Mouse (Mus musculus) brain, embryonic 14.5 days (tissue): ENCODE measurements around the gene G430095P16Rik. TPM values are rescaled to one million over a fixed set of nuclear protein-coding genes. Genes with fewer than 3 reads are reported as not detected.
A peak's percentile ranks its signal among the peaks of the same experiment; 100 is the strongest.

Experiments
- DNase-seq: peaks from one replicate; pipeline ENCODE4 v3.0.0-alpha.2; 2011; ENCODE audit warnings: low read depth
- CTCF ChIP-seq: fragments of 200-500 bp; IDR thresholded peaks from 2 replicates; pipeline ENCODE4 v1.5.1; 2012; ENCODE audit warnings: inconsistent platforms, mild to moderate bottlenecking, moderate library complexity, borderline replicate concordance; ENCODE audit not compliant: insufficient read depth, insufficient read length; ENCODE audit errors: extremely low read depth
- POLR2A ChIP-seq: fragments of 200-500 bp; IDR thresholded peaks from 2 replicates; pipeline ENCODE4 v1.6.1; 2012; ENCODE audit warnings: mild to moderate bottlenecking, inconsistent platforms, borderline replicate concordance; ENCODE audit not compliant: poor library complexity, insufficient read depth, insufficient read length, severe bottlenecking; ENCODE audit errors: extremely low read depth
- polyA plus RNA-seq: library from polyadenylated mRNA; depleted of rRNA; stranded (reverse); fragments of >200 nt; gene quantifications from 2 replicates; pipeline ENCODE4 v1.2.3, GENCODE M21; 2012

G430095P16Rik gene
- polyA plus RNA-seq, 1 experiment, result 0.92 TPM

DNA sequence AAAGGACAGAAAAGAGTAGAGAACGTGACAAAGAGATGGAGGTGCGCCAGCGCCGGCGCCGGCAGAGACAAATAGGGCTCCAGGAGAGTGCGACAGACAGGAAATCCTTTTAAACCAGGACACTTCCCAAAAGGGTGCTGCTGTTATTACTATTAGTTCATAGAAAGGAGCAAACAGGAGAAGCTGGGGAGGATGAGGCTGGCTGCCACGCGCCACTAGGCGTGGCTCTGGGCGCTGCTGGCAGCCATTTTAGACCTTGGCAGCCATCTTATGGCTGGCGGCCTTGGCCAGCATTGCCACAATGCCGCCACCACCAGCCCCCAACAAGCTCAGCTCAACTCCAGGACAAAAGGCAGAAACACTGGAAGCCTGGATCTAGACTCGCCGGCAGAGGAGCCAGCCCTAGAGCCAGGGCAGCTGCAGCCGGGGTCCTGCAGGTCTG is 7.1 kb downstream of the G430095P16Rik start:
- peak; percentile 79 for DNase-seq

GRCm38 (mm10) chr8:84730541-84731370 is 7.9 kb downstream of the G430095P16Rik start:
- peak; percentile 79 for DNase-seq
- TF ChIP-seq CTCF (no peak), POLR2A (no peak)

More for the DNA sequence above, 7.1 kb downstream of the G430095P16Rik start:
- no peak for TF ChIP-seq CTCF
- no peak for TF ChIP-seq POLR2A

GRCm38 (mm10) chr8:84731371-84732177 is 8.8 kb downstream of the G430095P16Rik start:
- DNase-seq, result peak; percentile 66
- TF ChIP-seq POLR2A (no peak), CTCF (no peak)

- no peak for DNase-seq
- TF ChIP-seq CTCF, result no peak
- TF ChIP-seq POLR2A, result no peak
Measured at GRCm38 (mm10) chr8:84732545-84732944, 9.7 kb downstream of the G430095P16Rik start.

- DNase-seq, result no peak
- no peak for TF ChIP-seq POLR2A
Measured at GRCm38 (mm10) chr8:84732996-84733395, 10.2 kb downstream of the G430095P16Rik start.

- DNase-seq, result no peak
- no peak for TF ChIP-seq POLR2A
- TF ChIP-seq CTCF, result no peak
Measured at GRCm38 (mm10) chr8:84733959-84734358, 11.2 kb downstream of the G430095P16Rik start.

GRCm38 (mm10) chr8:84734680-84735079 is 11.9 kb downstream of the G430095P16Rik start:
- no peak for DNase-seq
- no peak for TF ChIP-seq POLR2A

GRCm38 (mm10) chr8:84735597-84735996 is 12.8 kb downstream of the G430095P16Rik start:
- no peak for TF ChIP-seq CTCF
- no peak for TF ChIP-seq POLR2A
- no peak for DNase-seq

DNA sequence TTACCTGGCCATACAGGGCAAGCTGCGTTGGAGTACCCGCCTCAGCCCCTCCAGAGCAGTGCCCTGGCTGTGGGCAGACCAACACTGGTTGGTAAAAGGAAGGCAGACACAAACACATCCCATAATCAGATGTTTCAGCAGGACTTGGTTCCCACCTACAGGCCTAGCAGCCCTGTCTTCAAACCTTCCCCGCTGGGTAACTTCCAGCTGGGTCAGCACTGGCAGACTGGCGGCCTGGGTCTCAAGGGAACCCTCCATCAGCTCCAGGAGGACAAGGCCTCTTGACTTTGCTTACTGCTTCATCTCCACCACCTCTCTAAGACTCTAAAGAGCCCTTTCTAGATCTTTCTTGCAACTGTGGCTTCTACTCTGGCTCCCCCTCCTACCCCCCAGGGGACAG is 13.7 kb downstream of the G430095P16Rik start:
- DNase-seq, result no peak
- TF ChIP-seq POLR2A (no peak), CTCF (no peak)

- peak; percentile 89 for DNase-seq
- TF ChIP-seq POLR2A (no peak), CTCF (peak; percentile 97)
Measured at GRCm38 (mm10) chr8:84737608-84738007, 14.8 kb downstream of the G430095P16Rik start.

- TF ChIP-seq CTCF, result no peak
- TF ChIP-seq POLR2A, result no peak
- DNase-seq, result no peak
Measured at GRCm38 (mm10) chr8:84738266-84738665, 15.5 kb downstream of the G430095P16Rik start.
